Mouse (Mus musculus): ENCODE measurements around the gene Tyw3.

DNA sequence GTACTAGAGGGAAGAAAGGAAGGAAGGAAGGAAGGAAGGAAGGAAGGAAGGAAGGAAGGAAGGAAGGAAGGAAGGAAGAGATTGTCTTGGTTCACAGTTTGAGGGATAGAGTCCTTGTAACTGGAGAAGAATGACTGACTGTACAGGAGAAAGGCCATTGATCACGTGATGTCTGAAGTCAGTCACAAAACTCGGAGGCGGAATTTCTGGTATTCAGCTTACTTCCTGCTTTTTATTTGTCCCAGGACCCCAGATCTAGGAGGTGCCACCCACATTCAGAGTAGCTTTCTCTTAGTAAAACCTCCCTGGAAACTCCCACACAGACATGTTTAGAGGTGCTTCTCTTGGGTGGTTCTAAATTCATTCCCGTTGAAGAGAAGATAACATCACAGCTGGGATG is 50.7 kb downstream of the Tyw3 start:
- TF ChIP-seq POLR2A (IDR thresholded peaks at IDR 0.05; ENCODE audit: borderline replicate concordance, low read depth, low read length) (no peak), CTCF (IDR thresholded peaks at IDR 0.05; ENCODE audit: low read depth, low read length) (no peak)

Data from bone marrow macrophage, adult 2 months (primary cell).